Mouse (Mus musculus): ENCODE results near the gene Gab3. TPM values are rescaled to one million over a fixed set of nuclear protein-coding genes. Genes with fewer than 3 reads are reported as not detected.
"Not testable (repeated sequence)": the region's sequence is repeated elsewhere in the genome, so short reads cannot be mapped to it uniquely, and the experiment has no call there.

The Gab3 gene
- polyA plus RNA-seq, 1 experiment from 2014 or later = 1.4 TPM

DNA sequence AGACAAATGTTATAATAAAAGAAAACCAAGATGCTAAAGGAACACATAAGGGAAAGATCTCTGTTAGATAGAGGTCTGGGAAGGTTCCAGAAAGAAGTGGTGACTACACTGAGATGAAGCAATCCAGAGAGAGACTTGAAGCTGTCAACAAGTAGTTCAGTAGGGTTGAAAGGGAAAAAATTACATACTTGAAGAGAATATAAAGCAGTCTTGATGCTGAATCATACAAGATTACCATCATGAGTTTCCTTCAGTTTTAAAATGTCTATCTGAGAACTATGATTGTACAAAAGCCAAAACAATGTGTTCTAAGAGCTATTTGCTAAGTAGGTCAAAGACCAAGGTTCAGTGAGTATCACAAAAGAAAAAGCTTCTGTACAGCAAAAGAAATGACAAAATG is 48.6 kb downstream of the Gab3 start:
- H3K4me3 ChIP-seq (ENCODE audit: low read depth, low read length) = no peak overlapping the region
- H3K27ac ChIP-seq (ENCODE audit: low read depth, low read length) = no peak overlapping the region
- no peak overlapping the region for H3K4me2 ChIP-seq (replicated peaks; ENCODE audit: low read depth)
- no peak for TF ChIP-seq CTCF (IDR thresholded peaks at IDR 0.05; ENCODE audit: low read depth)
- ATAC-seq = no peak
- no peak overlapping the region for H3K9ac ChIP-seq (ENCODE audit: low read depth, low read length)
- no peaks in the 10 kb centered on the region for H3K4me1 ChIP-seq (replicated peaks; ENCODE audit: control insufficient read depth, insufficient read depth, low read length)
- H3K27me3 ChIP-seq (replicated peaks; ENCODE audit: control insufficient read depth, insufficient read depth, low read length) = no peaks in the 10 kb centered on the region
- H3K36me3 ChIP-seq (ENCODE audit: control insufficient read depth, insufficient read depth) = no peaks in the 10 kb centered on the region
- H3K9me3 ChIP-seq (ENCODE audit: control insufficient read depth) = no peaks in the 10 kb centered on the region

DNA sequence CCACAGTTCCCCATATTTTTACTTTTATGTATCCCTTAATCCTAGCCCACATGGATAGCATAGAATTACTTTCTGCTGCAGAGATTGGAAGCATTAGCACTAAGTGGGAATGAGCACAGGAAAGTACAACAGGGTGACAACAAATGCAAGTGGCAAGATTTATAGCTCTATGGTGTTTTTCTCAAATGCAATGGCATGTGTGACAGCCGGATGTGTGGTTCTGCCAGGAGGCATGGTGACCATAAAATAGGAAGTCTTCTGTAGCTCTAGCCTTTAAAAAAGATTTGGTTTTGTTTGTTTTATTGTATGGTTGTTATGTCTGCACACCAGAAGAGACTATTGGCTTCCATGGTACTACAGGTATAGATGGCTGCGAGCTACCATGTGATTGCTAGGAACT is 50.1 kb downstream of the Gab3 start:
- Histone ChIP-seq H3K36me3 (ENCODE audit: control insufficient read depth, insufficient read depth) (no peaks in the 10 kb centered on the region), H3K4me1 (replicated peaks; ENCODE audit: control insufficient read depth, insufficient read depth, low read length) (no peaks in the 10 kb centered on the region), H3K9me3 (ENCODE audit: control insufficient read depth) (no peaks in the 10 kb centered on the region), H3K9ac (ENCODE audit: low read depth, low read length) (no peak overlapping the region), H3K27ac (ENCODE audit: low read depth, low read length) (no peak overlapping the region), H3K27me3 (replicated peaks; ENCODE audit: control insufficient read depth, insufficient read depth, low read length) (no peaks in the 10 kb centered on the region), H3K4me2 (replicated peaks; ENCODE audit: low read depth) (no peak overlapping the region), H3K4me3 (ENCODE audit: low read depth, low read length) (no peak overlapping the region)
- TF ChIP-seq CTCF (IDR thresholded peaks at IDR 0.05; ENCODE audit: low read depth) = no peak
- 77% methylated on average over 2 of the region's 2 CpGs for WGBS
- no peak for ATAC-seq

DNA sequence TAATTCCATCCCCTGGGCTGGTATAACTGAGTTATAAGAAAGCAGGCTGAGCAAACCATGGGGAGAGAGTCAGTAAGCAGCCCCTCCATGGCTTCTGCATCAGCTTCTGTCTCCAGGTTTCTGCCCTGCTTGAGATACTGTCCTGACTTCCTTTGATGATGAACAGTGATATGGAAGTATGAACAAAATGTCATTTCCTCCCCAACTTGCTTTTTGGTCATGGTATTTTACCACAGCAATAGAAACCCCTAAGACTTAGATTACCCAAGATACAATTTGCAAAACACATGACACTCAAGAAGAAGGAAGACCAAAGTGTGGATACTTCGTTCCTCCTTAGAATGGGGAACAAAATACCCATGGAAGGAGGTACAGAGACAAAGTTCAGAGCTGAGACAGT is 51.2 kb downstream of the Gab3 start:
- not testable (repeated sequence) for ATAC-seq; H3K9me3 ChIP-seq (ENCODE audit: control insufficient read depth); H3K9ac ChIP-seq (ENCODE audit: low read depth, low read length); H3K4me1 ChIP-seq (replicated peaks; ENCODE audit: control insufficient read depth, insufficient read depth, low read length); H3K4me2 ChIP-seq (replicated peaks; ENCODE audit: low read depth); H3K27me3 ChIP-seq (replicated peaks; ENCODE audit: control insufficient read depth, insufficient read depth, low read length); H3K36me3 ChIP-seq (ENCODE audit: control insufficient read depth, insufficient read depth); H3K4me3 ChIP-seq (ENCODE audit: low read depth, low read length); H3K27ac ChIP-seq (ENCODE audit: low read depth, low read length)
- WGBS = 63% methylated on average over 1 of the region's 1 CpGs

DNA sequence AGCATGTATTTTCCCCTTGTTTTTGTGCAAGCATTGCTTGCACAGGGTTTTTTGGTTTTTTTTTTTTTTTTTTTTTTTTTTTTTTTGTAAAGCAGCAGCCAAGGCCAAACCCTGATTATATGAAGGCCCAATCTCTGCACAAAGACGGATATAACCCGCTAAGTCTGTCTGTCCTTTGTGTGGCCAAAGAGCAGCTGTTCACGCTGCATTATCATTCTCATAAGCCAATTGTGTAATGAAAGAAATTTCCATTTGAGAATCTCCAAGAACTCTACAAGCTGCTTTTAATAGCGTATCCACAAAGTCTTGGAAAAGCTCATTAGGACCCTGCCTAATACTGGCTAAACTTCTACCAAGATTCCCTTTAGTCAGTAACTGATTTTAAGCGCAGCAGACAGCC is 101.5 kb downstream of the Gab3 start:
- H3K36me3 ChIP-seq (ENCODE audit: control insufficient read depth, insufficient read depth) = no peaks in the 10 kb centered on the region
- TF ChIP-seq CTCF (IDR thresholded peaks at IDR 0.05; ENCODE audit: low read depth) = no peak

DNA sequence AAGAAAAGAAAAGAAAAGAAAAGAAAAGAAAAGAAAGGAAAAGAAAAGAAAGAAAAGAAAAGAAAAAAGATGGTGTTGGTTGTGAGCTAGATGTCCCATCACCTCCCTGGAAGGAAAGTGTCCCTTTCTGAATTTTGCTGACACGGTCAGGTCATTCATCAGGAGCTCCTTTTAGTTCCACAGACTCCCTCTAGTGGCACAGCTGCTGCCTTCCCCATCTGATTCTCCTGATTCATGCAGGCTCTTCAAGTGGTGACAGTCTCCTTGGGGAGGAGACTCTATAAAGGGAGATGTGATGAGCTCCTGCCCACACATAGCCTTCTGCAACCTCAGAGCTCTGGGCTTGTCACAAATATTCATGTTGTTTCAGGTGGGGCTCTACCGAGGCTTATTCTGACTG is 122.4 kb downstream of the Gab3 start:
- not testable (repeated sequence) for H3K4me3 ChIP-seq (ENCODE audit: low read depth, low read length); ATAC-seq
- WGBS = 13% methylated on average over 1 of the region's 2 CpGs

More for the DNA sequence above, 101.5 kb downstream of the Gab3 start:
- Histone ChIP-seq H3K9me3 (ENCODE audit: control insufficient read depth) (no peaks in the 10 kb centered on the region), H3K4me3 (ENCODE audit: low read depth, low read length) (no peak overlapping the region), H3K4me1 (replicated peaks; ENCODE audit: control insufficient read depth, insufficient read depth, low read length) (no peaks in the 10 kb centered on the region), H3K27ac (ENCODE audit: low read depth, low read length) (no peak overlapping the region), H3K9ac (ENCODE audit: low read depth, low read length) (no peak overlapping the region), H3K27me3 (replicated peaks; ENCODE audit: control insufficient read depth, insufficient read depth, low read length) (no peaks in the 10 kb centered on the region), H3K4me2 (replicated peaks; ENCODE audit: low read depth) (no peak overlapping the region)
- 87% methylated on average over 5 of the region's 5 CpGs for WGBS
- no peak for ATAC-seq

DNA sequence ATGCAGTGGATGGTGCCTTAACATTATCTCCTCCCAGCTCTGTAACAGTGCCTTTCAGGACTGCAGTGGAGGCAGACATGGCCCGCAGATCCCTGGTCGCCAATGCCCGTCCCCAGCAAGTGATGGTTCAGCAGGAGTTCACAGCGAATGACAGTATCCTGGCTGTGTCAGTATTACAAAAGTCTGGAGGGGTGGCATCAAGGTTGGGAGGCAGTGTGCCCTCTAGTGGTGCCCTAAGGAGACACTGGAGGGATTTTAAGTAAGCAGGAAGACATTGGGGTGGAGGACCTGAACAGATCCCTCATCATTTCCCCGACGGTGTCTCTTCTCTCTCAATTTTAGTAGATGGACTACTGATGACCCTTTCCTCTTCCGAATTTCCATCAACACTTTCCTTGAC is 126.1 kb downstream of the Gab3 start:
- H3K9me3 ChIP-seq (ENCODE audit: control insufficient read depth) = not testable (repeated sequence)
- 76% methylated on average over 7 of the region's 7 CpGs for WGBS

More for the DNA sequence above, 122.4 kb downstream of the Gab3 start:
- H3K27ac ChIP-seq (ENCODE audit: low read depth, low read length); H3K9ac ChIP-seq (ENCODE audit: low read depth, low read length); H3K36me3 ChIP-seq (ENCODE audit: control insufficient read depth, insufficient read depth); H3K4me2 ChIP-seq (replicated peaks; ENCODE audit: low read depth); H3K27me3 ChIP-seq (replicated peaks; ENCODE audit: control insufficient read depth, insufficient read depth, low read length); H3K4me1 ChIP-seq (replicated peaks; ENCODE audit: control insufficient read depth, insufficient read depth, low read length); H3K9me3 ChIP-seq (ENCODE audit: control insufficient read depth): not testable (repeated sequence)
- TF ChIP-seq CTCF (IDR thresholded peaks at IDR 0.05; ENCODE audit: low read depth) = peak; percentile 45

More for the DNA sequence above, 126.1 kb downstream of the Gab3 start:
- H3K27me3 ChIP-seq (replicated peaks; ENCODE audit: control insufficient read depth, insufficient read depth, low read length); H3K27ac ChIP-seq (ENCODE audit: low read depth, low read length); H3K36me3 ChIP-seq (ENCODE audit: control insufficient read depth, insufficient read depth); H3K4me3 ChIP-seq (ENCODE audit: low read depth, low read length); H3K9ac ChIP-seq (ENCODE audit: low read depth, low read length); H3K4me1 ChIP-seq (replicated peaks; ENCODE audit: control insufficient read depth, insufficient read depth, low read length); ATAC-seq; H3K4me2 ChIP-seq (replicated peaks; ENCODE audit: low read depth): not testable (repeated sequence)
- TF ChIP-seq CTCF (IDR thresholded peaks at IDR 0.05; ENCODE audit: low read depth) = peak; percentile 28; the same call in 1 of the 2 replicates

Other genes with a start within 250 kb of the Gab3 start
- gene Gm5936, start 248.3 kb downstream of the Gab3 start, polyA plus RNA-seq (2015; fragmentation: Nextera tagmentation; extraction: Ambion mirVana) = 0.43 and 0.63 TPM in 2 replicates
- 27.3 and 29.5 TPM in 2 replicates for gene Dkc1, start 10.4 kb upstream of the Gab3 start, polyA plus RNA-seq (2015; fragmentation: Nextera tagmentation; extraction: Ambion mirVana)
- gene Mpp1, start 45.6 kb upstream of the Gab3 start, polyA plus RNA-seq (2015; fragmentation: Nextera tagmentation; extraction: Ambion mirVana) = 262 and 284 TPM in 2 replicates
- 0.23 TPM in 1 of 2 replicates, not detected in the other for gene Smim9, start 78.3 kb upstream of the Gab3 start, polyA plus RNA-seq (2015; fragmentation: Nextera tagmentation; extraction: Ambion mirVana)

Measured in intestine, postnatal 0 days (tissue).